Mouse (Mus musculus) bone marrow, adult 2 months (tissue): ENCODE data around the gene Ppcs.

Experiments
- CTCF ChIP-seq: fragments of 200-500 bp; IDR thresholded peaks from 2 replicates; pipeline ENCODE4 v1.5.1; 2011; ENCODE audit warnings: low read length, control low read depth; ENCODE audit not compliant: control insufficient read depth, insufficient read depth
- POLR2A ChIP-seq: fragments of 200-500 bp; IDR thresholded peaks from 2 replicates; pipeline ENCODE4 v1.6.1; 2011; ENCODE audit warnings: low read depth, mild to moderate bottlenecking, control low read depth, low read length, borderline replicate concordance; ENCODE audit not compliant: control insufficient read depth

DNA sequence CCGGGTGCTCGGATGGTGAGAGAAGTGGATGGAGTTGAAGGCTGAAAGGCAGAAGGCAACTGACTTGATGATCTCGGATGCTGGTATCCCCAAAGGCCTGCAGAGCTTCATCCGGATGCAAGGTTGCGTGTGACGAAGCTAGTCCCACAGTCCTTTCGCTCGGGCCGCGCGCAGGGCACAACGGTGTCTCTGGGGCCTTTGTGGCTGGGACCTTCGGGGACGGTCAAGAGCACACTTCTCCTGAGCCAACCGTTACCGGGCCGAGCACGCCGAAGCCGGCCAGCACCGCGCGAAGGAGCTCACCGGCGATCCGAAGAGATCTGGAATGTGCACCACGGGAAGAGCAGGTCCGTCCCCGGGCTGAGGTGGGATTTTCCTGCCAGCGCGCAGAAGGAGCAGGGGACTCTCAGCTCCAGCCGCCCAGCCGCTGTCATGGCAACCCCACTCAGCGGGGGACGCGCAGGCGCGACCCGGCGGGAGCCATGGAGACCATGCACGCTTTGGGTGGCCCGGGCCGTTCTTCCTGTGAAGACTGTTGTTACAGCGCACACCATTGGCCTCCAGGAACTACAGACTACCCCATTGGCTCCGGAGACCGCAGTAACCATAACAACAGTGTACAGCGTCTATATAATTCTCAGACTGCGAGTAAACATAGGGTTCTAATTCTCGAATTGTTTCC is 7.0 kb downstream of the Ppcs start, which contains the start of gene Ccdc30:
- TF ChIP-seq CTCF (no peak), POLR2A (no peak)
